Mouse (Mus musculus) T-helper 2 cell (primary cell): ENCODE data around the gene Col4a1.

Experiments used
- in situ Hi-C: fragments of 300-600 bp; cut with MboI, MseI; formaldehyde crosslinking; loops from one replicate; pipeline ENCODE4 v1.15.1; 2025; ENCODE audit warnings: high pct_unique_total_duplicates

Gene Col4a1

GRCm38 (mm10) chr8:11331561-11331960 is 18.9 kb upstream of the Col4a1 start:
- in situ Hi-C loops: no loop called here

- in situ Hi-C loops: no loop called here
Measured at GRCm38 (mm10) chr8:11327722-11328417, 15.2 kb upstream of the Col4a1 start.

GRCm38 (mm10) chr8:11327298-11327697 is 14.7 kb upstream of the Col4a1 start:
- in situ Hi-C loops: no loop called here

GRCm38 (mm10) chr8:11324801-11325395 is 12.3 kb upstream of the Col4a1 start:
- in situ Hi-C loops: no loop called here

GRCm38 (mm10) chr8:11323681-11324080 is 11.1 kb upstream of the Col4a1 start:
- in situ Hi-C loops: no loop called here

- in situ Hi-C loops: no loop called here
Measured at GRCm38 (mm10) chr8:11322724-11323585, 10.3 kb upstream of the Col4a1 start.

- in situ Hi-C loops: no loop called here
Measured at GRCm38 (mm10) chr8:11321841-11322240, 9.2 kb upstream of the Col4a1 start.

GRCm38 (mm10) chr8:11319405-11319804 is 6.8 kb upstream of the Col4a1 start:
- in situ Hi-C loops: no loop called here

GRCm38 (mm10) chr8:11316118-11316517 is 3.5 kb upstream of the Col4a1 start:
- in situ Hi-C loops: no loop called here

- in situ Hi-C loops: no loop called here
Measured at GRCm38 (mm10) chr8:11315179-11315943, 2.7 kb upstream of the Col4a1 start.

- in situ Hi-C loops: no loop called here
Measured at GRCm38 (mm10) chr8:11314613-11315012, 2.0 kb upstream of the Col4a1 start.

- in situ Hi-C loops: no loop called here
Measured at GRCm38 (mm10) chr8:11313176-11314111, 818 bp upstream of the Col4a1 start.

- in situ Hi-C loops: no loop called here
Measured at GRCm38 (mm10) chr8:11311681-11312348, 811 bp downstream of the Col4a1 start.

GRCm38 (mm10) chr8:11310049-11310448 is 2.6 kb downstream of the Col4a1 start:
- in situ Hi-C loops: no loop called here

GRCm38 (mm10) chr8:11309226-11309625 is 3.4 kb downstream of the Col4a1 start:
- in situ Hi-C loops: no loop called here

- in situ Hi-C loops: no loop called here
Measured at GRCm38 (mm10) chr8:11308570-11308998, 4.0 kb downstream of the Col4a1 start.

- in situ Hi-C loops: no loop called here
Measured at GRCm38 (mm10) chr8:11307451-11307850, 5.2 kb downstream of the Col4a1 start.

- in situ Hi-C loops: no loop called here
Measured at GRCm38 (mm10) chr8:11305539-11305938, 7.1 kb downstream of the Col4a1 start.

GRCm38 (mm10) chr8:11304027-11304601 is 8.5 kb downstream of the Col4a1 start:
- in situ Hi-C loops: no loop called here

GRCm38 (mm10) chr8:11300436-11300835 is 12.2 kb downstream of the Col4a1 start:
- in situ Hi-C loops: no loop called here
